Comparison of ENCODE assay signal across 13 mouse cellular contexts in genomic region chr7:126351419-126351951, GRCm38 (mm10). TPM values are rescaled to one million over a fixed set of nuclear protein-coding genes. Genes with fewer than 3 reads are reported as not detected.
A peak's percentile ranks its signal among the peaks of the same experiment; 100 is the strongest.
DNase-seq lines count a peak whose midpoint lies in the region; ATAC-seq and TF ChIP-seq lines count a peak whose summit lies in the region.
"Had no signal": no experiment of that assay in that cellular context is flagged by ENCODE, and none has a peak within 500 bp of the region (broad histone marks: within the 10 kb centered on the region; RNA-seq: fewer than 3 reads in every experiment).

No protein-coding gene starts in this region.

- no peaks in the 10 kb centered on the region for H3K27me3 ChIP-seq in hindbrain, embryonic 12.5 days
- H3K27me3 ChIP-seq in hindbrain, embryonic 11.5 days (ENCODE audit: control insufficient read depth, insufficient read depth, low read length), result no peaks in the 10 kb centered on the region
- H3K27me3 ChIP-seq in hindbrain, embryonic 16.5 days (replicated peaks; ENCODE audit: control insufficient read depth, insufficient read depth, low read length), result no peaks in the 10 kb centered on the region
- H3K27me3 ChIP-seq: embryonic facial prominence, embryonic 12.5 days; liver, embryonic 13.5 days had no signal

- no peaks in the 10 kb centered on the region; the same call in 1 of the 2 replicates for H3K4me1 ChIP-seq in hindbrain, embryonic 12.5 days
- H3K4me1 ChIP-seq in hindbrain, embryonic 11.5 days (replicated peaks; ENCODE audit: control insufficient read depth, insufficient read depth, low read length), result no peaks in the 10 kb centered on the region
- H3K4me1 ChIP-seq in ES-E14 (ENCODE audit: control insufficient read depth in 2 of 2, insufficient read depth in 2 of 2, low read length in 2 of 2, poor library complexity in 1 of 2), result peaks cover 9 to 31% of the 10 kb centered on the region in 2 experiments; a peak in 3 of 4 replicates
- H3K4me1 ChIP-seq in hindbrain, embryonic 16.5 days (ENCODE audit: control insufficient read depth, insufficient read depth, low read depth, low read length), result no peaks in the 10 kb centered on the region
- H3K4me1 ChIP-seq: embryonic facial prominence, embryonic 12.5 days had no signal

- no peak for ATAC-seq in hindbrain, embryonic 12.5 days (ENCODE audit: low FRiP score)
- ATAC-seq in hindbrain, embryonic 11.5 days (ENCODE audit: low FRiP score), result no peak
- ATAC-seq in hindbrain, embryonic 16.5 days, result no peak; the same call in 1 of the 2 replicates

- DNase-seq in hindbrain, embryonic 11.5 days (ENCODE audit: low spot score), result no peak
- no peak for DNase-seq in ES-E14 (ENCODE audit: low read depth, low spot score)
- DNase-seq in lung, postnatal 36 days, result peak; percentile 88
- DNase-seq in frontal cortex, postnatal 25 days (ENCODE audit: low spot score in 2 of 2), result no peak
- no peak for DNase-seq in right cerebral cortex, adult 18-20 months
- DNase-seq in layer of hippocampus, postnatal 25 days (ENCODE audit: extremely low spot score in 1 of 2, low spot score in 1 of 2), result no peak
- DNase-seq: cerebellum, adult 9-10 months; kidney, postnatal 14 days; liver, embryonic 13.5 days; spleen, adult 18-20 months had no signal

- no peaks in the 10 kb centered on the region for H3K9me3 ChIP-seq in hindbrain, embryonic 12.5 days (replicated peaks)
- H3K9me3 ChIP-seq in hindbrain, embryonic 11.5 days (ENCODE audit: control insufficient read depth, low read length), result no peaks in the 10 kb centered on the region
- H3K9me3 ChIP-seq in ES-E14 (ENCODE audit: control insufficient read depth, insufficient read depth, low read depth, low read length), result no peaks in the 10 kb centered on the region
- H3K9me3 ChIP-seq in hindbrain, embryonic 16.5 days (ENCODE audit: control insufficient read depth, low read length), result no peaks in the 10 kb centered on the region
- H3K9me3 ChIP-seq: embryonic facial prominence, embryonic 12.5 days; liver, embryonic 13.5 days had no signal

- in situ Hi-C loops in ES-E14 (cut with MboI; ENCODE audit: low sequenced_read_pairs in 2 of 2, unreplicated experiment in 2 of 2), result no loop called here

- 0 out of 2 replicates have a peak overlapping the region, but pooled peaks have one; percentile 2 for H3K4me2 ChIP-seq in hindbrain, embryonic 12.5 days (replicated peaks)
- H3K4me2 ChIP-seq in hindbrain, embryonic 11.5 days (replicated peaks; ENCODE audit: low read depth, low read length), result no peak overlapping the region
- peak overlapping the region; percentile 47 for H3K4me2 ChIP-seq in hindbrain, embryonic 16.5 days (ENCODE audit: low read length)
- H3K4me2 ChIP-seq: embryonic facial prominence, embryonic 12.5 days had no signal

- no peak overlapping the region for H3K9ac ChIP-seq in hindbrain, embryonic 12.5 days
- H3K9ac ChIP-seq in hindbrain, embryonic 11.5 days (ENCODE audit: low read depth, low read length), result no peak overlapping the region
- peak overlapping the region; percentile 42; the same call in 1 of the 2 replicates for H3K9ac ChIP-seq in ES-E14 (ENCODE audit: insufficient read depth, low read depth, low read length, poor library complexity, severe bottlenecking)
- H3K9ac ChIP-seq in hindbrain, embryonic 16.5 days (ENCODE audit: low read depth, low read length), result no peak overlapping the region; the same call in 1 of the 2 replicates
- H3K9ac ChIP-seq: embryonic facial prominence, embryonic 12.5 days; liver, embryonic 13.5 days had no signal

- no peak overlapping the region for H3K4me3 ChIP-seq in hindbrain, embryonic 12.5 days
- H3K4me3 ChIP-seq in hindbrain, embryonic 11.5 days (ENCODE audit: low read depth, low read length), result no peak overlapping the region
- H3K4me3 ChIP-seq in ES-E14 (ENCODE audit: insufficient read depth in 1 of 2, low read depth in 1 of 2, low read length in 2 of 2, poor library complexity in 1 of 2, severe bottlenecking in 1 of 2), result no peak overlapping the region
- peak overlapping the region; percentile 21 for H3K4me3 ChIP-seq in hindbrain, embryonic 16.5 days (ENCODE audit: low read length)
- H3K4me3 ChIP-seq: embryonic facial prominence, embryonic 12.5 days; liver, embryonic 13.5 days had no signal

- H3K27ac ChIP-seq in hindbrain, embryonic 12.5 days, result no peak overlapping the region
- H3K27ac ChIP-seq in hindbrain, embryonic 11.5 days (ENCODE audit: low read depth, low read length), result no peak overlapping the region
- H3K27ac ChIP-seq in ES-E14 (ENCODE audit: insufficient read depth, low read depth, low read length, poor library complexity, severe bottlenecking), result no peak overlapping the region
- peak overlapping the region; percentile 42 for H3K27ac ChIP-seq in hindbrain, embryonic 16.5 days (ENCODE audit: low read depth, low read length)
- H3K27ac ChIP-seq: embryonic facial prominence, embryonic 12.5 days; liver, embryonic 13.5 days had no signal

- WGBS in hindbrain, embryonic 12.5 days, result 58% methylated on average over 10 of the region's 10 CpGs
- WGBS in hindbrain, embryonic 11.5 days, result 59% methylated on average over 10 of the region's 10 CpGs
- 39% methylated on average over 10 of the region's 10 CpGs for WGBS in hindbrain, embryonic 16.5 days

- no peaks in the 10 kb centered on the region for H3K36me3 ChIP-seq in hindbrain, embryonic 12.5 days
- H3K36me3 ChIP-seq in hindbrain, embryonic 11.5 days (ENCODE audit: control insufficient read depth, insufficient read depth, low read length), result no peaks in the 10 kb centered on the region
- no peaks in the 10 kb centered on the region for H3K36me3 ChIP-seq in ES-E14 (ENCODE audit: control insufficient read depth, insufficient read depth, low read length, poor library complexity, severe bottlenecking)
- H3K36me3 ChIP-seq in hindbrain, embryonic 16.5 days (ENCODE audit: control insufficient read depth, insufficient read depth, low read length), result no peaks in the 10 kb centered on the region
- H3K36me3 ChIP-seq: embryonic facial prominence, embryonic 12.5 days; liver, embryonic 13.5 days had no signal

TF ChIP-seq in ES-E14, 5 proteins besides CTCF, POLR2A, EP300 and RAD21:
- TF ChIP-seq HCFC1 (IDR thresholded peaks at IDR 0.05; ENCODE audit: borderline replicate concordance, insufficient read depth, low read length) (no peak), ZNF384 (IDR thresholded peaks at IDR 0.05; ENCODE audit: low read depth, low read length) (no peak), CHD2 (IDR thresholded peaks at IDR 0.05; ENCODE audit: low read depth, low read length) (no peak), MAFK (IDR thresholded peaks at IDR 0.05; ENCODE audit: insufficient read depth, low read depth, low read length) (no peak), ZC3H11A (IDR thresholded peaks at IDR 0.05; ENCODE audit: borderline replicate concordance, low read depth, low read length) (no peak)

RNA-seq across cellular contexts. Expression of gene Lat, which starts 17.9 kb away (rescaled TPM):
- polyA plus RNA-seq in hindbrain, embryonic 12.5 days (2016; fragmentation: Nextera tagmentation; extraction: Ambion mirVana), result 2.8 and 3.0 TPM in 2 replicates
- 1.9 and 3.0 TPM in 2 replicates for polyA plus RNA-seq in hindbrain, embryonic 11.5 days (2014; fragmentation: Nextera tagmentation; extraction: Ambion mirVana)
- total RNA-seq in ES-E14 (2012; rRNA removed), result 8.0 and 14.8 TPM in 2 replicates
- polyA plus RNA-seq in hindbrain, embryonic 16.5 days (2015; fragmentation: Nextera tagmentation; extraction: Ambion mirVana), result 0.55 and 1.00 TPM in 2 replicates
- total RNA-seq in layer of hippocampus, postnatal 25 days (2021), result 1 to 10 TPM; 1.1 to 1.3 TPM

RNA-seq across cellular contexts. Expression of gene Spns1, which starts 25.8 kb away (rescaled TPM):
- 67.4 and 67.7 TPM in 2 replicates for polyA plus RNA-seq in hindbrain, embryonic 12.5 days (2016; fragmentation: Nextera tagmentation; extraction: Ambion mirVana)
- polyA plus RNA-seq in hindbrain, embryonic 11.5 days (2014; fragmentation: Nextera tagmentation; extraction: Ambion mirVana), result 36.0 and 39.3 TPM in 2 replicates
- total RNA-seq in ES-E14 (2012; rRNA removed), result 238 and 481 TPM in 2 replicates
- polyA plus RNA-seq in hindbrain, embryonic 16.5 days (2015; fragmentation: Nextera tagmentation; extraction: Ambion mirVana), result 98.1 and 98.9 TPM in 2 replicates
- 10 to 100 TPM; 87.5 to 89.6 TPM for total RNA-seq in layer of hippocampus, postnatal 25 days (2021)

RNA-seq across cellular contexts. Expression of gene Nfatc2ip, which starts 45.1 kb away (rescaled TPM):
- 3.8 and 4.7 TPM in 2 replicates for polyA plus RNA-seq in hindbrain, embryonic 12.5 days (2016; fragmentation: Nextera tagmentation; extraction: Ambion mirVana)
- 4.8 and 5.2 TPM in 2 replicates for polyA plus RNA-seq in hindbrain, embryonic 11.5 days (2014; fragmentation: Nextera tagmentation; extraction: Ambion mirVana)
- total RNA-seq in ES-E14 (2012; rRNA removed), result 31.7 and 45.6 TPM in 2 replicates
- 2.1 and 2.3 TPM in 2 replicates for polyA plus RNA-seq in hindbrain, embryonic 16.5 days (2015; fragmentation: Nextera tagmentation; extraction: Ambion mirVana)
- total RNA-seq in layer of hippocampus, postnatal 25 days (2021), result 1 to 10 TPM; 5.8 to 8.4 TPM
